Mouse (Mus musculus): ENCODE measurements around the gene Khdc1a. TPM values are rescaled to one million over a fixed set of nuclear protein-coding genes. Genes with fewer than 3 reads are reported as not detected.

The Khdc1a gene
- not detected in 2 replicates for polyA plus RNA-seq (2015; fragmentation: Nextera tagmentation; extraction: Ambion mirVana)

GRCm38 (mm10) chr1:21349341-21349740 lies at the start of gene Khdc1a:
TSS of gene Khdc1a (plus strand) at chr1:21349641.

GRCm38 (mm10) chr1:21368031-21368430 lies 18.6 kb downstream of the Khdc1a start, which contains the start of gene Khdc1c:
TSS of gene Khdc1c (plus strand) at chr1:21368331.

GRCm38 (mm10) chr1:21383256-21383655 lies 33.8 kb downstream of the Khdc1a start, which contains the start of gene Khdc1b:
TSS of gene Khdc1b (plus strand) at chr1:21383556.

Other genes starting within 250 kb of the Khdc1a start
- gene Tmem14a, start 131.1 kb upstream of the Khdc1a start, polyA plus RNA-seq (2015; fragmentation: Nextera tagmentation; extraction: Ambion mirVana) = 3.8 and 4.4 TPM in 2 replicates
- gene Gsta3, start 109.1 kb upstream of the Khdc1a start, polyA plus RNA-seq (2015; fragmentation: Nextera tagmentation; extraction: Ambion mirVana) = 0.27 and 0.66 TPM in 2 replicates
- gene Khdc1c, start 18.7 kb downstream of the Khdc1a start, polyA plus RNA-seq (2015; fragmentation: Nextera tagmentation; extraction: Ambion mirVana) = not detected in 2 replicates
- not detected in 2 replicates for gene Khdc1b, start 33.9 kb downstream of the Khdc1a start, polyA plus RNA-seq (2015; fragmentation: Nextera tagmentation; extraction: Ambion mirVana)